Mouse (Mus musculus): ENCODE measurements at regions not wholly inside any gene's neighbourhood (a gene's known extent, or its start where the extent isn't known, plus 50 kb on each side); places are given as distances from the start of the nearest gene placed in this dataset.

GRCm38 (mm10) chr1:94413043-94413442, 360.7 kb upstream of the Pdcd1 start:
- no peak for TF ChIP-seq GATA2 (IDR thresholded peaks at IDR 0.05; ENCODE audit: borderline replicate concordance, low read depth, low read length)
- no peak for TF ChIP-seq TAL1 (conservative IDR thresholded peaks at IDR 0.05; ENCODE audit: low read depth, low read length)
- TF ChIP-seq CTCF (IDR thresholded peaks at IDR 0.05; ENCODE audit: low read depth, low read length) = no peak
- TF ChIP-seq POLR2AphosphoS5 (IDR thresholded peaks at IDR 0.05; ENCODE audit: insufficient replicate concordance, low read depth, low read length) = no peak
- no peak for TF ChIP-seq GATA1 (IDR thresholded peaks at IDR 0.05; ENCODE audit: borderline replicate concordance, low read length)
